Mouse (Mus musculus) lung, postnatal 0 days (tissue): ENCODE measurements around the gene 2610301B20Rik. TPM values are rescaled to one million over a fixed set of nuclear protein-coding genes. Genes with fewer than 3 reads are reported as not detected.
"Not testable (repeated sequence)": the region's sequence is repeated elsewhere in the genome, so short reads cannot be mapped to it uniquely, and the experiment has no call there.

ENCODE experiments used
- ATAC-seq: fragments of 200-750 bp; cut with Nextera tagmentation; 2 replicates; pipeline ENCODE4 v1.8.0; 2017; ENCODE audit warnings: moderate library complexity
- DNase-seq: peaks from one replicate; pipeline ENCODE4 v3.0.0-alpha.2; 2016; ENCODE audit warnings: low spot score
- H3K27ac ChIP-seq: fragments of 300-500 bp; sonication (generic); 2 replicates; pipeline ENCODE4 v1.5.1; 2014; ENCODE audit warnings: antibody characterized with exemption, mild to moderate bottlenecking, low read length, mixed read lengths
- H3K27me3 ChIP-seq: fragments of 300-500 bp; sonication (generic); replicated peaks from 2 replicates; pipeline ENCODE4 v1.6.1; 2014; ENCODE audit warnings: low read length, mixed read lengths; ENCODE audit not compliant: insufficient read depth
- H3K36me3 ChIP-seq: fragments of 300-500 bp; sonication (generic); 2 replicates; pipeline ENCODE4 v1.6.1; 2014; ENCODE audit warnings: low read length, mixed read lengths; ENCODE audit not compliant: insufficient read depth
- H3K4me1 ChIP-seq: fragments of 300-500 bp; sonication (generic); 2 replicates; pipeline ENCODE4 v1.6.1; 2014; ENCODE audit warnings: antibody characterized with exemption, low read depth, low read length, mixed read lengths; ENCODE audit not compliant: insufficient read depth
- H3K4me2 ChIP-seq: fragments of 300-500 bp; sonication (generic); replicated peaks from 2 replicates; pipeline ENCODE4 v1.6.1; 2014; ENCODE audit warnings: low read depth, mild to moderate bottlenecking, low read length, moderate library complexity, mixed read lengths
- H3K4me3 ChIP-seq: fragments of 300-500 bp; sonication (generic); 2 replicates; pipeline ENCODE4 v1.5.1; 2014; ENCODE audit warnings: low read depth, low read length
- H3K9ac ChIP-seq: fragments of 300-500 bp; sonication (generic); replicated peaks from 2 replicates; pipeline ENCODE4 v1.6.1; 2014; ENCODE audit warnings: low read depth, mild to moderate bottlenecking
- H3K9me3 ChIP-seq: fragments of 300-500 bp; sonication (generic); 2 replicates; pipeline ENCODE4 v1.6.1; 2016; ENCODE audit warnings: low read length, mixed read lengths
- CTCF ChIP-seq: IDR thresholded peaks from 2 replicates; pipeline ENCODE4 v1.5.1; 2016; ENCODE audit warnings: antibody characterized with exemption, mild to moderate bottlenecking
- EP300 ChIP-seq: IDR thresholded peaks from 2 replicates; pipeline ENCODE4 v1.6.1; 2016; ENCODE audit warnings: antibody characterized with exemption, mild to moderate bottlenecking, control low read depth
- WGBS: fragments of 180-500 bp; shearing (Covaris S2); extraction: QIAGEN DNeasy Blood & Tissue Kit; methylation state at CpG from one replicate; pipeline ENCODE4 v1.1.7; 2014; 5-methylcytosine and 5-hydroxymethylcytosine counted together
- polyA plus RNA-seq: library from polyadenylated mRNA; unstranded; fragments of >200 nt; fragmentation: Nextera tagmentation; extraction: Ambion mirVana; gene quantifications from 2 replicates; pipeline ENCODE4 v1.2.1, GENCODE M21; 2015

2610301B20Rik gene
- polyA plus RNA-seq, 1 experiment from 2014 or later: 28.3 TPM

GRCm38 (mm10) chr4:10859174-10859573 lies 15.1 kb upstream of the 2610301B20Rik start:
- TF ChIP-seq EP300: no peak
- no peak for TF ChIP-seq CTCF
- H3K4me1 ChIP-seq: no peaks in the 10 kb centered on the region
- DNase-seq (no peak), ATAC-seq (no peak)
- no peak overlapping the region for H3K27ac ChIP-seq
- H3K27me3 ChIP-seq: no peaks in the 10 kb centered on the region
- H3K9ac ChIP-seq: no peak overlapping the region
- H3K36me3 ChIP-seq: no peaks in the 10 kb centered on the region
- no peak overlapping the region for H3K4me2 ChIP-seq
- no peaks in the 10 kb centered on the region for H3K9me3 ChIP-seq
- no peak overlapping the region for H3K4me3 ChIP-seq

- Histone ChIP-seq H3K4me1 (no peaks in the 10 kb centered on the region), H3K27me3 (no peaks in the 10 kb centered on the region), H3K9me3 (no peaks in the 10 kb centered on the region), H3K9ac (no peak overlapping the region), H3K27ac (no peak overlapping the region), H3K36me3 (no peaks in the 10 kb centered on the region), H3K4me3 (no peak overlapping the region), H3K4me2 (no peak overlapping the region)
- DNase-seq (peak; percentile 43), ATAC-seq (peak; percentile 81)
- TF ChIP-seq EP300: no peak
- peak; percentile 31 for TF ChIP-seq CTCF
- WGBS: 29% methylated on average over 10 of the region's 12 CpGs
Observed at GRCm38 (mm10) chr4:10859911-10860581, 14.3 kb upstream of the 2610301B20Rik start.

GRCm38 (mm10) chr4:10860825-10861224 lies 13.5 kb upstream of the 2610301B20Rik start:
- DNase-seq: no peak
- H3K36me3 ChIP-seq: no peaks in the 10 kb centered on the region
- TF ChIP-seq EP300: no peak
- no peak for ATAC-seq
- 65% methylated on average over 3 of the region's 3 CpGs for WGBS
- no peaks in the 10 kb centered on the region for H3K27me3 ChIP-seq
- no peaks in the 10 kb centered on the region for H3K4me1 ChIP-seq
- no peak overlapping the region for H3K27ac ChIP-seq
- no peak overlapping the region for H3K4me3 ChIP-seq
- no peak overlapping the region for H3K9ac ChIP-seq
- H3K9me3 ChIP-seq: no peaks in the 10 kb centered on the region
- H3K4me2 ChIP-seq: no peak overlapping the region

GRCm38 (mm10) chr4:10862882-10863281 lies 11.4 kb upstream of the 2610301B20Rik start:
- not testable (repeated sequence) for H3K9me3 ChIP-seq, H3K27me3 ChIP-seq, H3K27ac ChIP-seq, H3K4me2 ChIP-seq, DNase-seq, H3K9ac ChIP-seq, H3K4me1 ChIP-seq, H3K36me3 ChIP-seq, H3K4me3 ChIP-seq, ATAC-seq
- WGBS: 82% methylated on average over 2 of the region's 2 CpGs

GRCm38 (mm10) chr4:10872231-10872630 lies 2.1 kb upstream of the 2610301B20Rik start:
- Histone ChIP-seq H3K9ac (no peak overlapping the region), H3K9me3 (no peaks in the 10 kb centered on the region), H3K27ac (no peak overlapping the region), H3K36me3 (no peaks in the 10 kb centered on the region), H3K4me3 (no peak overlapping the region), H3K4me2 (no peak overlapping the region), H3K27me3 (no peaks in the 10 kb centered on the region), H3K4me1 (0 out of 2 replicates have a peak, but pooled peaks cover 3% of the 10 kb centered on the region)
- WGBS: 70% methylated on average over 5 of the region's 5 CpGs
- DNase-seq (no peak), ATAC-seq (no peak)
- TF ChIP-seq CTCF: no peak
- TF ChIP-seq EP300: peak; percentile 64

GRCm38 (mm10) chr4:10872685-10873539 lies 1.4 kb upstream of the 2610301B20Rik start:
- 21% methylated on average over 16 of the region's 16 CpGs for WGBS
- H3K4me3 ChIP-seq: peak overlapping the region; percentile 94
- peak; percentile 23 for DNase-seq
- H3K9me3 ChIP-seq: no peaks in the 10 kb centered on the region
- no peak for TF ChIP-seq CTCF
- TF ChIP-seq EP300: no peak
- H3K4me2 ChIP-seq: peak overlapping the region; percentile 65
- H3K9ac ChIP-seq: 0 out of 2 replicates have a peak overlapping the region, but pooled peaks have one; percentile 86
- peak overlapping the region; percentile 98 for H3K27ac ChIP-seq
- 0 out of 2 replicates have a peak, but pooled peaks cover 3% of the 10 kb centered on the region for H3K4me1 ChIP-seq
- no peak for ATAC-seq
- no peaks in the 10 kb centered on the region for H3K36me3 ChIP-seq
- H3K27me3 ChIP-seq: no peaks in the 10 kb centered on the region
